Mouse (Mus musculus) liver, adult 2 months (tissue): ENCODE results near the gene Olfr1356.

Experiments
- CTCF ChIP-seq: fragments of 200-500 bp; IDR thresholded peaks from 2 replicates; pipeline ENCODE4 v1.5.1; 2011; ENCODE audit warnings: low read depth, low read length, control low read depth
- POLR2A ChIP-seq: fragments of 200-500 bp; IDR thresholded peaks from 2 replicates; pipeline ENCODE4 v1.6.1; 2011; ENCODE audit warnings: low read length, control low read depth; ENCODE audit not compliant: insufficient read depth; ENCODE audit errors: extremely low read depth

DNA sequence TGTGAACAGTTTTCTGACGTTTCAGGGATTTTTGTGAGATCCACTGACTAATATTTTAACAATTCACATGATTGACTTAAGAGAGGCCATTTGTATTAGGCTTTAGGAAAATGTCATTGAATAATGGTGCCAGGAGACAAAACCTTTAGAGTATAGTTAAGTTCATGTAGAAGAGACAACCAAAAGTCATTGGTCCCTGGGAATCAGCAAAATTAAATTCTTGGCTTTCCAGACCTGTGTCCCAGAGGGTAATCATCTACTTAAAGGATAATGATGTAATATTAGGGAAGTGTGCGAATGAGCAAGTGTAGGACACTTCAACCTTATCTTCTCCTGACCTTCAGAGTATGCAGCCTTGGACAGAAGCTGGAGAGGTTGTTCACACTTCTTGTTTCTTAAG, 23.3 kb upstream of the Olfr1356 start, which contains the start of gene Olfr1355:
- TF ChIP-seq CTCF, result no peak
- no peak for TF ChIP-seq POLR2A
